Mouse (Mus musculus): ENCODE results near the gene Capg. TPM values are rescaled to one million over a fixed set of nuclear protein-coding genes. Genes with fewer than 3 reads are reported as not detected.

Capg gene
- polyA plus RNA-seq, 1 experiment: 0.48 TPM

DNA sequence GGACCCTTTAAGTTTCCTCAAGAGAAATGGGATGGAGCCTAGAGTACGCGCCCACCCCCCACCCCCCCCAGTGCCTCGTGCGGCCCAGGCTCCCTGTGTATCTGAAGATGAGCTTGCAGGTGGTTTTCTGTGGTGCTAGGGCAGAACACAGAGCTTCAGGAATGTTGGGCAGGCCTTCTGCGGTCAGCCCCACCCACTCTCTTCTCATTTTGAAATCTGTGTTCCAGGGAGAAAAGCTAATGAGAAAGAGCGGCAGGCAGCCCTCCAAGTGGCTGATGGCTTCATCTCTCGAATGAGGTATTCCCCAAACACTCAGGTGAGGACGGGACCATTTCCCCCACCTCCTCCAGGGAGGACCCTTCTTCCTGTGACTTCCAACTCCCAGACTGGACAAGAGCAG lies 16.6 kb downstream of the Capg start:
- no peak overlapping the region for H3K4me3 ChIP-seq (replicated peaks)
- H3K27me3 ChIP-seq (ENCODE audit: control insufficient read depth): no peaks in the 10 kb centered on the region
- H3K4me1 ChIP-seq (ENCODE audit: control insufficient read depth): no peaks in the 10 kb centered on the region
- no peak for TF ChIP-seq TAL1 (IDR thresholded peaks at IDR 0.05; ENCODE audit: low read length)
- no peak for TF ChIP-seq GATA1 (IDR thresholded peaks at IDR 0.05; ENCODE audit: low read length)
- H3K36me3 ChIP-seq (ENCODE audit: control insufficient read depth): no peaks in the 10 kb centered on the region
- H3K9me3 ChIP-seq (ENCODE audit: control insufficient read depth, low read length): no peaks in the 10 kb centered on the region

DNA sequence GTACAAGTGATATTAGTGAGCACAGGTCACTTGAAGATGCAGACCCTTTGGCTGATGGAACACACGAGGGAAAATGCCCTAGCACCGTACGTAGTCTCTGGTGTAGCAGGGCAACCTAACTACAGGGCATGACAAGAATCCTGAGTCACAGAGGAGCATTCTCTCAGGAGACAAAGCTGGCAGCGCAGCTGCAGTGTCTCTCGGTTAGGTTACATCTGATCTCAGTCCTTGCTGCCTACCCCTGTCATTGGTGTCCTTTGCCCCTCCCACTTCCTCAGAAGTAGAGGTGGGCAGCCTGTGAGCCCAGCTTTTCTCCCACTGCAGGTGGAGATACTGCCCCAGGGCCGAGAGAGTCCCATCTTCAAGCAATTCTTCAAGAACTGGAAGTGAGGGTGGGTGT lies 18.3 kb downstream of the Capg start:
- TF ChIP-seq GATA1 (IDR thresholded peaks at IDR 0.05; ENCODE audit: low read length) (no peak), TAL1 (IDR thresholded peaks at IDR 0.05; ENCODE audit: low read length) (no peak)
- Histone ChIP-seq H3K9me3 (ENCODE audit: control insufficient read depth, low read length) (no peaks in the 10 kb centered on the region), H3K36me3 (ENCODE audit: control insufficient read depth) (no peaks in the 10 kb centered on the region)

DNA sequence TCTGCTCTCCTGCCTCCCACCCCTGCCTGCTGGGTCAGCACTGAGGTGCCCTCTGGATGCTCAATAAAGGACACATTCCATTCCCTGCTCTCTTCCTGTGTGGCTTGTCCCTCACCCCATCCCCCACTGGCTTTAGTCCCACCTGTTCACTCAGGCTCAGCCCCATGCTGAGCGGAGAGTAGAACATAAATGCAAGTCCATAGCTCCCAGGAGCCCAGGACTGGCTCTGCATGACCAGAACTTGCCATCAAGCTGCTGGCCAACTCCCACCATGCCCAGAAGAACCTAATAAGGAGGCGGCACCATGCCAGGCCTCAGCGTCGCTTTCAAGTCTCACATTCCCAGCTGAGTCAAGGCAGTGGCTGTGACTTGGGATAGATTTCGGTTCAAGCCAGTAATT lies 18.7 kb downstream of the Capg start:
- Histone ChIP-seq H3K36me3 (ENCODE audit: control insufficient read depth) (no peaks in the 10 kb centered on the region), H3K4me3 (replicated peaks) (no peak overlapping the region), H3K27me3 (ENCODE audit: control insufficient read depth) (no peaks in the 10 kb centered on the region), H3K9me3 (ENCODE audit: control insufficient read depth, low read length) (no peaks in the 10 kb centered on the region), H3K4me1 (ENCODE audit: control insufficient read depth) (no peaks in the 10 kb centered on the region; the same call in 1 of the 2 replicates)
- no peak for TF ChIP-seq TAL1 (IDR thresholded peaks at IDR 0.05; ENCODE audit: low read length)
- TF ChIP-seq GATA1 (IDR thresholded peaks at IDR 0.05; ENCODE audit: low read length): no peak

More for the DNA sequence above, 18.3 kb downstream of the Capg start:
- no peaks in the 10 kb centered on the region for H3K27me3 ChIP-seq (ENCODE audit: control insufficient read depth)
- H3K4me1 ChIP-seq (ENCODE audit: control insufficient read depth): no peaks in the 10 kb centered on the region; the same call in 1 of the 2 replicates
- H3K4me3 ChIP-seq (replicated peaks): no peak overlapping the region

DNA sequence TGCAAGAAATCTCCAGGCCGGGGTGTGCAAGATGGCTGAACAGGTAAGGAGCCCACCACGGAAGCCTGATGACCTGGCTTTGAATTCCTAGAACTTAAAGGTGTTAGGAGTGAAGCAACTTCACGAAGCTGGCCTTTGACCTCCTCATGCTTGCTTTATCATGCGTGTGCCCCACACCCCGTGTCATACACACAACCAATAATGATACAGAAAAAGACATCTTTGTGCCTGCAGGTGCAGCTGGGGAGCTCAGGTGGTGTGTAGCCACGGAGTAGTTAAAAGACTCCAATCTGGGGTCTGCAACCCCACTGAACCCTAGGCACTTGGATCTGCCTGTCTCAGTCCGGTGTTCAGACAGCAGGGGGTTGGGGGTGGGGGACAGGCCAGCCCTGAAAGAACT lies 21.3 kb downstream of the Capg start:
- Histone ChIP-seq H3K36me3 (ENCODE audit: control insufficient read depth) (peaks cover 8% of the 10 kb centered on the region), H3K4me1 (ENCODE audit: control insufficient read depth) (no peaks in the 10 kb centered on the region; the same call in 1 of the 2 replicates), H3K4me3 (replicated peaks) (no peak overlapping the region), H3K9me3 (ENCODE audit: control insufficient read depth, low read length) (no peaks in the 10 kb centered on the region), H3K27me3 (ENCODE audit: control insufficient read depth) (no peaks in the 10 kb centered on the region)
- TF ChIP-seq TAL1 (IDR thresholded peaks at IDR 0.05; ENCODE audit: low read length) (no peak), GATA1 (IDR thresholded peaks at IDR 0.05; ENCODE audit: low read length) (no peak)

DNA sequence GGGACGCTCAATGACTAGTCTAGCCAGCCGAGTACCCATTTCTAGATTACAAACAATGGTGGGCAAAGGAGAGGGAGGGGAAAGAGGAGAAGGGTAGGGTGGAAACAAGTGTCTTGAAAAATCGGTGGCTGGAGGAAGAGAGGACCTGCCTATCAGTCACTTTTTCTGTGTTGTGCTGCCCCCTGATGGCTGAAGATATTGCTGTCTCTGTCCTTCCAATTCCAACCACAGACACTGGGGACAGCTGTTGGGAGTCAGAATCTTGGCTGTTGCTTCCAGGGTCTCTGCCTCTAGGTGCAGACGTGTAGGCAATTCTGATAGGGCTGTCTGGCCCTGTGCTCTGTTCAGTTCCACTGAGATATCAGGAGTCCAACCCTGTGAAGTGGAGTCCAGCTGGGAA lies 21.9 kb downstream of the Capg start:
- H3K36me3 ChIP-seq (ENCODE audit: control insufficient read depth): peaks cover 8% of the 10 kb centered on the region
- H3K9me3 ChIP-seq (ENCODE audit: control insufficient read depth, low read length): no peaks in the 10 kb centered on the region
- no peak overlapping the region for H3K4me3 ChIP-seq (replicated peaks)
- H3K4me1 ChIP-seq (ENCODE audit: control insufficient read depth): no peaks in the 10 kb centered on the region; the same call in 1 of the 2 replicates
- TF ChIP-seq TAL1 (IDR thresholded peaks at IDR 0.05; ENCODE audit: low read length): no peak
- no peak for TF ChIP-seq GATA1 (IDR thresholded peaks at IDR 0.05; ENCODE audit: low read length)
- H3K27me3 ChIP-seq (ENCODE audit: control insufficient read depth): no peaks in the 10 kb centered on the region

DNA sequence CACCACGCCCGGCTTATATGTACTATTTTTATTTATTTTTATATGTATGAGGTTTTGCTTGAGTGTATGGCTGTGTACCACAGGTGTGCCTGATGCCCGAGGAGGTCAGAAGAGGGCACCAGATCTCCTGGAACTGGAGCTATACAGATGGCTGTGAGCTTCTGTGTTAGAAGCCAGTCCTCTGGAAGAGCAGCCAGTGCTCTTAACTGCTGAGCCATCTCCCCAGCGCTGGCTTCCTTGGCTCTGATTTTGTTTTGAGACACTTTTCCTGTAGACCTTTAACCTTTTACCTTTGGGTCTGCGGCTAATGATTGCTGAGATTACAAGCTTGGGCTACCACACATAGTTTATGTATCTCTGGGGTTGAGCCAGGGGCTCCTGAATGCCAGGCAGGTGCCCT lies 23.3 kb downstream of the Capg start:
- no peaks in the 10 kb centered on the region for H3K9me3 ChIP-seq (ENCODE audit: control insufficient read depth, low read length)
- no peaks in the 10 kb centered on the region; the same call in 1 of the 2 replicates for H3K4me1 ChIP-seq (ENCODE audit: control insufficient read depth)
- H3K4me3 ChIP-seq (replicated peaks): no peak overlapping the region
- peaks cover 8% of the 10 kb centered on the region for H3K36me3 ChIP-seq (ENCODE audit: control insufficient read depth)
- no peak for TF ChIP-seq TAL1 (IDR thresholded peaks at IDR 0.05; ENCODE audit: low read length)
- no peak for TF ChIP-seq GATA1 (IDR thresholded peaks at IDR 0.05; ENCODE audit: low read length)
- H3K27me3 ChIP-seq (ENCODE audit: control insufficient read depth): no peaks in the 10 kb centered on the region

DNA sequence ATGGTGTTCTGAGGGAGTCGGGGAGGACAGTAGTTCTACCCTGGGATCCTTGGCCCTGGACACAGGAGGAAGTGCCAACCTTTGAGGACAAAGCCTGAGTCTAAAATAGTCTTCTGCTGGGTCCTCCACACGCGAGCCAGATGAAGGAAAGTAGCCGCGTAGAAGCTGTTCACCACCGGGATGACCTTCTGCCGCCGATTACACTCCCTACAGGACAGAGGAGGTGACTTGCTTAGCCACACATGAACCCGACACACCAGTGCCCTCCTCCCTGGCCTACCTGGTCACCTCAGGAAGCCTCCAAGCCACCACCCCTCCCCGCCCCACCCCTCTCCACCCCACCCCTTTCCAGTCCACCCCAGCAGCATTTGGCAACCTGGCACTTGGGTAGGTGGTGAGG lies 24.5 kb downstream of the Capg start:
- H3K9me3 ChIP-seq (ENCODE audit: control insufficient read depth, low read length): no peaks in the 10 kb centered on the region

DNA sequence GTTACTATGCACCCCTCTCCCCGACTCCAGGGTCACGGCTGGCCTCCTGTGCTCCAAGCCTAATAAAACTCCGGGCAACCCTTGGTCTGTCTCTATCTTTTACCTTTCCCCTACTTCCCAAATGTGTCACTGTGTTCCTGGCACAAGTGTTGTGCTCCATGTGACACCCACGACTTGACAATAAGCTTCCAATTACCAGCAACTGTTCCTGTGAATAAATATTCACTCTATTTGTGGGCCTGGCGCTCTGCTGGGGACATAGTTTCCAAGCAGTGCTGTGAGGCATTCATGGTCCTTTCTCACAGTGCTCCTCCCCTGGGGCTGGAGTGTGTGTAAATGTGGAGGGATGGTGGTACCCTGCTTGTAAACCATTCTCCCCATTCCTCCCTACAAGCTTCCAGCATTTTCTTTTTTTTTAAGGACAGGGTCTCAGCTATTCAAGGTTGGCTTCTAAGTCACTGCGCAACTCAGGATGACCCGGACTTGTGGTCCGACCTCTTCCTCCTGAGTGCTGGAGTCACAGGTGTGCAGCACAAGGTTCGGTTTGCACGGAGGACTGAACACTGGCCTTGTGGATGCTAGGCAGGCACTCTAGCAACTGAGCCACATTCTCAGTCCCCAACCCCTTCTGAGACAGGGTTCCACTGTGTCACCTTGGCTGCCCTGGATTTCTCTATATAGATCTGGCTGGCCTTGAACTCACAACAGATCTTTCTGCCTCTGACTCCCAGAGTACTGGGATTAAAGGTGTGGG lies 26.6 kb downstream of the Capg start:
- Histone ChIP-seq H3K36me3 (ENCODE audit: control insufficient read depth) (peaks cover 11% of the 10 kb centered on the region), H3K9me3 (ENCODE audit: control insufficient read depth, low read length) (no peaks in the 10 kb centered on the region), H3K4me3 (replicated peaks) (no peak overlapping the region), H3K27me3 (ENCODE audit: control insufficient read depth) (no peaks in the 10 kb centered on the region), H3K4me1 (ENCODE audit: control insufficient read depth) (peaks cover 4% of the 10 kb centered on the region)
- no peak for TF ChIP-seq TAL1 (IDR thresholded peaks at IDR 0.05; ENCODE audit: low read length)
- TF ChIP-seq GATA1 (IDR thresholded peaks at IDR 0.05; ENCODE audit: low read length): no peak

More for the DNA sequence above, 24.5 kb downstream of the Capg start:
- TF ChIP-seq GATA1 (IDR thresholded peaks at IDR 0.05; ENCODE audit: low read length): no peak
- TF ChIP-seq TAL1 (IDR thresholded peaks at IDR 0.05; ENCODE audit: low read length): no peak
- Histone ChIP-seq H3K4me1 (ENCODE audit: control insufficient read depth) (no peaks in the 10 kb centered on the region; the same call in 1 of the 2 replicates), H3K36me3 (ENCODE audit: control insufficient read depth) (peaks cover 8% of the 10 kb centered on the region), H3K4me3 (replicated peaks) (no peak overlapping the region), H3K27me3 (ENCODE audit: control insufficient read depth) (no peaks in the 10 kb centered on the region)

DNA sequence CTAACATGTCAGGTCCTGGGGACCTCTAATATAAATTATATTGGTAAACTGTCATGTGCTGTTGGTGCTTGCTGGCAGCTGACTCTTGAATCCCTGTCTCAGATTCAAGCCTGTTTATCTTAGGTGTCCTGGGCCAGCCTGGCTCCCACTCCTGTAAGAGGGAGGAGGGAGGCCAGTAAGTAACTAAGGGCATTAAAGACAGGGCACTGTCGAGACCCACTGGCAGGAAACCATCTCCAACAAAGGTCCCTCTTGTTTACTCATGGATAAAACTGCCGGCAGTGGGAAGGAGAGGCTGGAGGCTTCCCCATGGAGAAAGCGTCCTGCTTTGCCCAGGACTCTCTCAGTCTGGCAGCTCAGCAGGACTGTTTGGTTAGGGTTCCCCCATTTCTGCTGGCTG lies 27.6 kb downstream of the Capg start:
- Histone ChIP-seq H3K4me3 (replicated peaks) (no peak overlapping the region), H3K36me3 (ENCODE audit: control insufficient read depth) (peaks cover 11% of the 10 kb centered on the region), H3K9me3 (ENCODE audit: control insufficient read depth, low read length) (no peaks in the 10 kb centered on the region), H3K4me1 (ENCODE audit: control insufficient read depth) (peaks cover 4% of the 10 kb centered on the region), H3K27me3 (ENCODE audit: control insufficient read depth) (no peaks in the 10 kb centered on the region)
- TF ChIP-seq TAL1 (IDR thresholded peaks at IDR 0.05; ENCODE audit: low read length): no peak
- TF ChIP-seq GATA1 (IDR thresholded peaks at IDR 0.05; ENCODE audit: low read length): no peak
